In genomic region chr8:80491562-80491961, GRCm38 (mm10) we compare ENCODE assay signal across 17 mouse cellular contexts. TPM values are rescaled to one million over a fixed set of nuclear protein-coding genes. Genes with fewer than 3 reads are reported as not detected.
"Had no signal": no experiment of that assay in that cellular context is flagged by ENCODE, and none has a peak within 500 bp of the region (broad histone marks: within the 10 kb centered on the region; RNA-seq: fewer than 3 reads in every experiment).

No protein-coding gene starts in this region.

- H3K27me3 ChIP-seq: limb, embryonic 12.5 days; megakaryocyte, embryonic 14.5 days; stomach, embryonic 15.5 days had no signal

- H3K9ac ChIP-seq: limb, embryonic 12.5 days; midbrain, embryonic 15.5 days; stomach, embryonic 15.5 days had no signal

- H3K27ac ChIP-seq: limb, embryonic 12.5 days; macrophage; midbrain, embryonic 15.5 days; stomach, embryonic 15.5 days had no signal

- H3K36me3 ChIP-seq: limb, embryonic 12.5 days; midbrain, embryonic 15.5 days; stomach, embryonic 15.5 days had no signal

- DNase-seq: kidney, adult 8-10 months; kidney, postnatal 4 days; lung, embryonic 14.5 days; lung, postnatal 14 days; right cerebral cortex, postnatal 14 days; thymus, postnatal 36 days had no signal

- ATAC-seq: intestine, embryonic 16.5 days; midbrain, embryonic 15.5 days had no signal

- H3K9me3 ChIP-seq: limb, embryonic 12.5 days; megakaryocyte, embryonic 14.5 days; midbrain, embryonic 15.5 days; stomach, embryonic 15.5 days had no signal

- H3K4me3 ChIP-seq: limb, embryonic 12.5 days; megakaryocyte, embryonic 14.5 days; midbrain, embryonic 15.5 days; stomach, embryonic 15.5 days had no signal

- H3K4me2 ChIP-seq: limb, embryonic 12.5 days; lung, embryonic 14.5 days; midbrain, embryonic 11.5 days; midbrain, embryonic 15.5 days had no signal

RNA-seq across cellular contexts. Expression of gene Gypa, which starts 2.0 kb away (rescaled TPM):
- total RNA-seq: layer of hippocampus, adult 8-10 months; left cerebral cortex, adult 8-10 months; left cerebral cortex, postnatal 25 days had no signal
- polyA plus RNA-seq: liver, adult 2 months; macrophage had no signal
